Mouse (Mus musculus): ENCODE measurements at regions not wholly inside any gene's neighbourhood (a gene's known extent, or its start where the extent isn't known, plus 50 kb on each side); places are given as distances from the start of the nearest gene placed in this dataset.
"Not testable (repeated sequence)": the region's sequence is repeated elsewhere in the genome, so short reads cannot be mapped to it uniquely, and the experiment has no call there.

- no peak for DNase-seq (ENCODE audit: low spot score in 2 of 2)
Measured at GRCm38 (mm10) chr2:71597956-71598355, 51.4 kb upstream of the Dlx2 start.

GRCm38 (mm10) chr2:71598368-71598767, 51.8 kb upstream of the Dlx2 start:
- DNase-seq (ENCODE audit: low spot score in 2 of 2) = peak in 1 of 2 experiments; percentile 37

- peak; percentile 83 to 86 for DNase-seq (ENCODE audit: low spot score in 2 of 2)
Measured at GRCm38 (mm10) chr2:71598778-71599177, 52.2 kb upstream of the Dlx2 start.

- no peak for DNase-seq (ENCODE audit: low spot score in 2 of 2)
Measured at GRCm38 (mm10) chr2:71600213-71600612, 53.7 kb upstream of the Dlx2 start.

GRCm38 (mm10) chr2:71600999-71601398, 54.4 kb upstream of the Dlx2 start:
- DNase-seq (ENCODE audit: low spot score in 2 of 2) = no peak

GRCm38 (mm10) chr2:71603796-71604195, 57.2 kb upstream of the Dlx2 start:
- not testable (repeated sequence) for DNase-seq (ENCODE audit: low spot score in 2 of 2)

- DNase-seq (ENCODE audit: low spot score in 2 of 2) = no peak
Measured at GRCm38 (mm10) chr2:71605606-71606005, 59.1 kb upstream of the Dlx2 start.

DNA sequence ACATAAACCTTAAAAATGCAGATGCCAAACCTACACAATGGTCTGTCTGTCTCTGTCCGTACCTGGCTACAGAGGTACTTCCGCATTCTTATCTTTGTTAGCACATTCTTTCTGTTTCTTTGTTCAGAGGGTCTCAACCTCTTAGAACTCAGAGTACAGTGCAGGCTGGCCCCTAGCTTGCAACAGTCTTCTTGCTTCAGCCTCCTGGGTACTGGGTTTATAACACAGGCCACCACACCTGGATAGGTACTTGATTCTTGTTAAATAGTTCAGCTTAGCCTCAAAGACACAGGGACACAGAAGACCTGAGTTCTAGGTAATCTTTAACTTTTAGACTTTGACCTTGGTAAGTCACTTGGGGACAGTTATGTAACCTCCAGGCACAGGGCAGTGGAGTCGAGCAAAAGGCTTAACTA, 60.5 kb upstream of the Dlx2 start:
- DNase-seq (ENCODE audit: low spot score in 2 of 2) = no peak

GRCm38 (mm10) chr2:71613216-71613615, 66.7 kb upstream of the Dlx2 start:
- DNase-seq (ENCODE audit: low spot score in 2 of 2) = no peak

DNA sequence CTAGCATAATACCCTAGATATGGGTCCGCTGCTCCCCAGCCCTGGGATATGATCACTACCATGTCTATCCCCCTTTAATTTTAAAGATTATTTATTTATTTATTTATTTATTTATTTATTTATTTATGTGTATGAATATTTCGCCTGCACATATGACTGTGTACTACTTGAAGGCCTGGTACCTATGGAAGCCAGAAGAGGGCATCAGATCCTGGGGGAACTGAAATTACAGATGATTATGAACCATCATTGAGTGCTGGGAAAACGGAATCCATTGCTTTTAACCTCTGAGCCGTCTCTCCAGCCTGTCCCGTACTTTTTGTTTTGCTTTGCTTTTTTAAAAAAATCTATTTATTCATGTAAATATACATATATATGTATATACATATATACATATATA, 70.0 kb upstream of the Dlx2 start:
- DNase-seq (ENCODE audit: low spot score in 2 of 2) = no peak

DNA sequence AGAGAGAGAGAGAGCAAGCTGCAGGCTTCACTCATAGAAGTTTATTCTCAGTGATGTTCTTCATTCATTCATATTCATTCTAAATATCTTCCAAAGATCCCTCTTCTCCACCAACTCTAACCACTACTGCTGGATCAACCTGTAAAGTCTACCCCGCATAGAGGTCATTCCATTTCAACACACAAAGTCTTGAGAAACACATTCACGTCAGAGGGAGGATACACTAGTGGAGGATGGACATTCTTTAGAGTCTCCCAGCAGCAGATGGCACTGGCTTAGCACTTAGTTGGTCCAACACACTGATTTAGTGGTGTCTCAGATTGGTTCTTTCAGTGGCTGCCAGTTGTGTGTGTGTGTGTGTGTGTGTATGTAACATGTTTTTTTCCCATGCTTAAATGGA, 74.9 kb upstream of the Dlx2 start:
- no peak for DNase-seq (ENCODE audit: low spot score in 2 of 2)

DNA sequence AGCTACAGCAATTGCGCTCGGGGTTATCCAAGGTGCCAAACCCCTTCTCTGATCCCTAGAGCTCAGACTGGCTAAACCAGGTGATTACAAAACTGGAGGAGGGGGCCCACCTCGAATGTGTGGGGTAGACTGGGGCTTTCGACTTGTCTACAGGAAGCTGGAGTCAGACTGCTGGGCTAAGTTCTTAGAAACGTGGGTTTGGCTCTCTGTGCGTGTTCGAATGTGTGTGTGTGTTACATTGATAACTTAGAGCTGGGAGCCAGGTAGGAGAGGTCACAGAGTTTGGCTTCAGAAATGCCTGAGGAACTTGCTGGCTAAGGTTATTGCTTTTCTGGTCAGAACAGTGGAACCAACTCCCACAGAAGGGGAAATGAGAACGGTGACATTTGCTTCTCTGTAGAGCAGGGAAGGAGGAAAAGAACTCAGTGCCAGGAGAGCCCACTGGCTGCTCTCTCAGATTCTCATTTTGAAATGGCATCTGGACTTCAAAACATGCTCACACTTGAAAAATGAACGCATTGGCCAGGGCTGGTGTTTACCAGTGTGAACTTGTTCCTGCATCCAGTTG, 76.1 kb upstream of the Dlx2 start:
- no peak for DNase-seq (ENCODE audit: low spot score in 2 of 2)

- no peak for DNase-seq (ENCODE audit: low spot score in 2 of 2)
Measured at GRCm38 (mm10) chr2:71623134-71623533, 76.6 kb upstream of the Dlx2 start.

DNA sequence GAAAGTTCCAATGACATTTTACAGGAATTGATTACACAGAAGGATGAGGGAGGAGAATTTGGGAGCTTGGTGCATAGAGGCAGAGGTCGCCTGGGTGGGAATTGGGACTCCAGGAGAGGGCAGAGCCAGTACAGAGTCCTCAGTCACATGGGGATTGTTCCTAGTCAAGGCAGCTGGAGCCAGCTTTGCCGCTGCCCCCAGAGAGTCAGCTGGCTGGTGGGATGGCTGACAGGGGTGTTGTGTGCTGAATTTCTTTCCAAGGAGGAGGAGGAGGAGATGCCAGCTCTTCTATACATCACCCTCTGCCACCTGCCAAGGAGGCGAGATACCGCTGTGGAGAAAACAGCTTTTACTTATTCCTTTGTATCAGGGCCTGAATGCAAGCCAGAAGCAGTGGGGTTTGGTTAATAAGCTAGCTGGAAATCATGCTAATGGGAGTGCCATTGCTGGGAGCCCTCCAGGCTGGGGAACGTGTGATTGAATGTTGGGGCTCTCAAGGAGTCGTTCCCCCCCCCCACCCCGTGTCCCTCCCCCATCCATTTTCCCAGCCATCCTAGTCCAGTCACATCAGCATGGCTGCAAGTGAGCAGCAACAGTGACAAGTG, 78.8 kb upstream of the Dlx2 start:
- DNase-seq (ENCODE audit: low spot score in 2 of 2) = peak; percentile 46 to 57

- no peak for DNase-seq (ENCODE audit: low spot score in 2 of 2)
Measured at GRCm38 (mm10) chr2:71626404-71626803, 79.8 kb upstream of the Dlx2 start.

- DNase-seq (ENCODE audit: low spot score in 2 of 2) = peak; percentile 71 to 79
Measured at GRCm38 (mm10) chr2:71627097-71627755, 80.7 kb upstream of the Dlx2 start.

GRCm38 (mm10) chr2:71628821-71629220, 82.3 kb upstream of the Dlx2 start:
- peak; percentile 57 to 69 for DNase-seq (ENCODE audit: low spot score in 2 of 2)

GRCm38 (mm10) chr2:71629301-71630142, 83.0 kb upstream of the Dlx2 start:
- peak; percentile 63 for DNase-seq (ENCODE audit: low spot score in 2 of 2)

GRCm38 (mm10) chr2:71630143-71630463, 83.5 kb upstream of the Dlx2 start:
- peak in 1 of 2 experiments; percentile 34 for DNase-seq (ENCODE audit: low spot score in 2 of 2)

DNA sequence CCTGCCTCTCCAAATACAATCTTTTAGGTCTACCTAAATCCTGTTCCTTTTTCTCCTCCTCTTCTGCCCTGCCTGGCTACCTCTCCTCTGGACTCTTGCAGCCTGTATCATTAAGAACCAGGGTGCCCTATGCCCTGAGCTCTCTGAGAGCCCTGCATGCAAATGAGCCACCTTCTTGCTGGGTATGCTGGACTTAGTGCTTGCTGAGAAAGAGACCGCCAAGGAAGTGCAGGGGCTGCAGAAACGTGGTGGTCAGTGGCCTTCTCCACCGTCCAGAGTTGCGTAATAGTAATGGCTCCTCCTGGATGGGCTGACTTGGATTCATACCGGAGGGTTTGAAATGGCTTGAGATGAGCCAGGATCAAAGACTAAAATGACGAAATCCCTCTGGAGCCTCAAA, 86.9 kb upstream of the Dlx2 start:
- no peak for DNase-seq (ENCODE audit: low spot score in 2 of 2)

DNA sequence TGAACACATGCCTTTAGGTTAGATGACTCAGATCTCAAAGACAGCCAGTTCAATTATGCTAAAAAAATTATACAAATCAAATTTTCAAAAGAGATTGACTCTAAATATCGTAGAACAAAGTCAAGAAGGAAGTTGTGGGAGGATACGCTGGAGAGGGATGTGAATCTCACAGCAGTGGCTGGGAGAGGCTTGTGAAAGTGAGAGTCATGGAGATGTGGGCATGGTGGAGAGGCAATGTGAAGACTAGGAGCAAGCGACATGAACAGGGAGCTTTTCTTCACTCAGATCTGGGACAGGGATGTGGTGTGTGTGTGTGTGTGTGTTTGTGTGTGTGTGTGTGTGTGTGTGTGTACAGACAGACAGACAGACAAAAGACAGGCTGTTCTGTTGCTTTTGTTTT, 87.9 kb upstream of the Dlx2 start:
- DNase-seq (ENCODE audit: low spot score in 2 of 2) = no peak

DNA sequence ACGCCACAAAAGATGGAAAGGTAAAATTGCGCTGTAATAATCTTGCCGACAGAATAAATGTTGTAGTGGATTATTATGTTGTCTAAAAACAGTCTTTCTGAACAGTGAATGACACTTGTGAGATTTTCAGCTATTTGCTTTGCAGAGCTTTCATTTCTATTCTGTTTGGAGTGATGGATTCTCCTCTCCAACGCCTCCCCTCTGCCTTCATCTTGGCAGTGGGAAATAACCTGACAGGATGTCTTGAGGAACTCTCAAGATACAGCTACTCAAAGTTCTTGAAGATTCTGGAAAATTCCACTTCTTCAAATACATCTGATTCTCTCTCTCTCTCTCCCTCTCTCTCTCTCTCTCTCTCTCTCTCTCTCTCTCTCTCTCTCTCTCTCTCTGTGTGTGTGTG, 89.6 kb upstream of the Dlx2 start:
- DNase-seq (ENCODE audit: low spot score in 2 of 2) = no peak

GRCm38 (mm10) chr2:71636590-71636989, 90.0 kb upstream of the Dlx2 start:
- peak; percentile 63 to 71 for DNase-seq (ENCODE audit: low spot score in 2 of 2)

All from right cerebral cortex, postnatal 10 days (tissue).